Mouse (Mus musculus): ENCODE results near the gene Eid1.
A peak's percentile ranks its signal among the peaks of the same experiment; 100 is the strongest.

- TF ChIP-seq CTCF (IDR thresholded peaks at IDR 0.05; ENCODE audit: low read depth, low read length) (0 out of 2 replicates have a peak, but pooled peaks have one; percentile 24), POLR2A (IDR thresholded peaks at IDR 0.05; ENCODE audit: extremely low read depth, insufficient read depth, low read length) (no peak)
Observed at GRCm38 (mm10) chr2:125723408-125724085, 50.7 kb downstream of the Eid1 start.

All from liver, adult 2 months (tissue).